10 mouse cellular contexts compared by ENCODE assay signal in the genomic region with DNA sequence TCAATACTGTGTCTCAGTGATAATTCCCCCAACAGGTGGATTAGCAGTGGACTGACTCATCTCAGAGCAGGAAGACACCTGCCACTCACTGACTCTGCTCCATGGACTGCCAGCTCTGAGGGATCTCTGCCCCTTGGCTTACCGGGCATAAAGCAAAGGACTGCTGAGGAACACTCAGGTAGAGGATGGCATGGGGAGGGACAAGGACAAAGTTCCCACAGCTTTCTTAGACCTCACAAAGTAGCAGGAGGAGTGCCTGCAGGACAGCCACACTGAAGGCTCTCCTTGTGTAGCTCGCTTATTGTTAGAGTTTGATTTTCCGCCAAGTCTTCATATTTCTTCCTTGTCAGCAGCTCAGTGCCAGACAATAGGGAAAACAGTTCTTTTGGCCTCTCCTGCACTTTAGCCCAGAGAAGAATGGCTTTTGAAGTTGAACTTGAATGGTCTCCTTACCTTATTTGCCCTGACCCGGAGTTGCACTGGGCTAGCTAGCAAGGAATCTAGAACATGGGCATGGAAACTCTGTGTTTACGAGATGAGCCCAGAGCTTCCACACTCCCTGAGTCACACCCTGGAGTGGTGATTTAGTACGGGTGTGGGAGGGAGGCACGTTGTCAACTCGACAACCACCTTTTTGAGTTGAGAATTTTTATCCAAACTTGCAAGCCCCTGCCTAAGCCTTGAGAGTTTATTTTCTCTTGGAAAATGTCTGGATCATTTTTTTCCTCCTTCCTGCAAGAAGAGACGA.
DNase-seq lines count a peak whose midpoint lies in the region; ATAC-seq lines count a peak whose summit lies in the region.
"Had no signal": no experiment of that assay in that cellular context is flagged by ENCODE, and none has a peak within 500 bp of the region (broad histone marks: within the 10 kb centered on the region; RNA-seq: fewer than 3 reads in every experiment).

No protein-coding gene starts in this region.

- no peak overlapping the region for H3K9ac ChIP-seq in midbrain, embryonic 11.5 days (ENCODE audit: low read length)
- H3K9ac ChIP-seq in hindbrain, embryonic 12.5 days, result no peak overlapping the region

- no peak overlapping the region for H3K4me2 ChIP-seq in midbrain, embryonic 11.5 days
- no peak overlapping the region for H3K4me2 ChIP-seq in hindbrain, embryonic 12.5 days (replicated peaks)

- WGBS in heart, embryonic 10.5 days, result 69% methylated on average over 9 of the region's 9 CpGs
- 83% methylated on average over 9 of the region's 9 CpGs for WGBS in midbrain, embryonic 11.5 days
- WGBS in hindbrain, embryonic 12.5 days, result 64% methylated on average over 9 of the region's 9 CpGs

- peak; percentile 96 for DNase-seq in heart, adult 11 months
- no peak for DNase-seq in heart, embryonic 10.5 days (ENCODE audit: low spot score)
- DNase-seq in adrenal gland, adult 2 months, result peak; percentile 83
- DNase-seq in heart, postnatal 25 days (ENCODE audit: low spot score), result peak; percentile 51
- DNase-seq in lung, postnatal 10 days, result peak; percentile 68
- no peak for DNase-seq in midbrain, embryonic 11.5 days (ENCODE audit: low spot score, missing footprints)
- DNase-seq in spleen, postnatal 14 days (ENCODE audit: low spot score in 2 of 2), result no peak
- DNase-seq: cerebellum, postnatal 14 days had no signal

- no peak for ATAC-seq in midbrain, embryonic 11.5 days (ENCODE audit: low FRiP score)
- no peak for ATAC-seq in hindbrain, embryonic 12.5 days (ENCODE audit: low FRiP score)

- 0 out of 2 replicates have a peak, but pooled peaks cover 4% of the 10 kb centered on the region for H3K27me3 ChIP-seq in heart, embryonic 10.5 days (ENCODE audit: insufficient read depth, poor library complexity, severe bottlenecking)
- peaks cover 6% of the 10 kb centered on the region for H3K27me3 ChIP-seq in midbrain, embryonic 11.5 days (ENCODE audit: control insufficient read depth, insufficient read depth, low read length)
- H3K27me3 ChIP-seq in hindbrain, embryonic 12.5 days, result peaks cover 59% of the 10 kb centered on the region
- H3K27me3 ChIP-seq: CH12.LX had no signal

- H3K4me3 ChIP-seq in heart, embryonic 10.5 days, result no peak overlapping the region
- H3K4me3 ChIP-seq in midbrain, embryonic 11.5 days (ENCODE audit: low read depth, low read length), result no peak overlapping the region
- H3K4me3 ChIP-seq in hindbrain, embryonic 12.5 days, result no peak overlapping the region

- no peaks in the 10 kb centered on the region for H3K4me1 ChIP-seq in heart, embryonic 10.5 days
- H3K4me1 ChIP-seq in midbrain, embryonic 11.5 days (ENCODE audit: control insufficient read depth, insufficient read depth, low read length), result no peaks in the 10 kb centered on the region; the same call in 1 of the 2 replicates
- no peaks in the 10 kb centered on the region for H3K4me1 ChIP-seq in hindbrain, embryonic 12.5 days

- no peak overlapping the region for H3K27ac ChIP-seq in heart, embryonic 10.5 days
- H3K27ac ChIP-seq in midbrain, embryonic 11.5 days (ENCODE audit: low read depth, low read length), result no peak overlapping the region
- H3K27ac ChIP-seq in hindbrain, embryonic 12.5 days, result no peak overlapping the region

- intact Hi-C loops in heart, postnatal 25 days (cut with DNase I), result loop anchor here (5.0 kb wide), 1 partner anchor 233 kb away; no protein-coding TSS in a partner anchor

- H3K9me3 ChIP-seq in heart, embryonic 10.5 days, result no peaks in the 10 kb centered on the region
- no peaks in the 10 kb centered on the region for H3K9me3 ChIP-seq in midbrain, embryonic 11.5 days (ENCODE audit: control insufficient read depth, low read length)
- no peaks in the 10 kb centered on the region for H3K9me3 ChIP-seq in hindbrain, embryonic 12.5 days (replicated peaks)

- H3K36me3 ChIP-seq in heart, embryonic 10.5 days, result no peaks in the 10 kb centered on the region
- H3K36me3 ChIP-seq in midbrain, embryonic 11.5 days (ENCODE audit: control insufficient read depth, insufficient read depth, low read length), result no peaks in the 10 kb centered on the region
- H3K36me3 ChIP-seq in hindbrain, embryonic 12.5 days, result no peaks in the 10 kb centered on the region

Comparison
In these comparisons a context has a peak if more than half of its experiments do, and no peak if none do; other contexts are left out.
1. DNase-seq: peak in heart, adult 11 months (single experiment), adrenal gland, adult 2 months (single experiment), heart, postnatal 25 days (single experiment) and lung, postnatal 10 days (single experiment); none in heart, embryonic 10.5 days (single experiment), midbrain, embryonic 11.5 days (single experiment) and spleen, postnatal 14 days (0 of 2).